Mouse (Mus musculus) MEL (cell line): ENCODE results near the gene Wdr89.
"Not testable (repeated sequence)": the region's sequence is repeated elsewhere in the genome, so short reads cannot be mapped to it uniquely, and the experiment has no call there.

Experiments
- EP300 ChIP-seq, 2 experiments: IDR thresholded peaks; 2 replicates each; pipeline ENCODE4 v1.6.1; 2011; ENCODE audit warnings: improper control_type of control experiment in 2 of 2, low read length in 2 of 2, low read depth in 1 of 2, mild to moderate bottlenecking in 1 of 2
- POLR2A ChIP-seq, 2 experiments: IDR thresholded peaks; 2 replicates each; pipeline ENCODE4 v1.6.1; 2011 to 2012; ENCODE audit warnings: low read length in 2 of 2, mild to moderate bottlenecking in 2 of 2, control low read depth in 1 of 2, improper control_type of control experiment in 1 of 2, low read depth in 1 of 2, moderate library complexity in 1 of 2; ENCODE audit not compliant: control insufficient read depth in 1 of 2, insufficient read depth in 1 of 2, poor library complexity in 1 of 2
- POLR2AphosphoS2 ChIP-seq: IDR thresholded peaks from 2 replicates; pipeline ENCODE4 v1.6.1; 2011; ENCODE audit warnings: low read length, improper control_type of control experiment
- RCOR1 ChIP-seq: IDR thresholded peaks from 2 replicates; pipeline ENCODE4 v1.6.1; 2012; ENCODE audit warnings: low read depth, mild to moderate bottlenecking, inconsistent platforms, low read length, improper control_type of control experiment
- USF1 ChIP-seq: IDR thresholded peaks from 2 replicates; pipeline ENCODE4 v1.6.1; 2014; ENCODE audit warnings: low read depth, mild to moderate bottlenecking, inconsistent platforms, low read length, improper control_type of control experiment, moderate library complexity
- ZKSCAN1 ChIP-seq: IDR thresholded peaks from 2 replicates; pipeline ENCODE4 v1.6.1; 2012; ENCODE audit warnings: low read depth, mild to moderate bottlenecking, inconsistent platforms, low read length, improper control_type of control experiment, moderate library complexity

DNA sequence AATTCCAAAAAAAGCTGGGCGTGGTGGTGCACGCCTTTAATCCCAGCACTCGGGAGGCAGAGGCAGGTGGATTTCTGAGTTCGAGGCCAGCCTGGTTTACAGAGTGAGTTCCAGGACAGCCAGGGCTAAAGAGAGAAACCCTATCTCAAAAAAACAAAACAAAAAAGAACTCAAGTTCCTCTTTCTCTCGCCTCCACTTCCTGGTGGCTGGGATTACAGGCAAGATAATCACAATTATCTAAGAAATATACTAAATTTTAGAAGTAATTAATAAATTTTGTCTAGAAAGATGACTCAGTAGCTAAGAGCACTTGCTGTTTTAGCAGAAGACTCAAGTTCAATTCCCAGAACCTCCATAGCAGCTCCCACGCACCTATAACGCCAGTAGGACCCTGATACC lies 43.6 kb upstream of the Wdr89 start:
- not testable (repeated sequence) for TF ChIP-seq POLR2A (IDR thresholded peaks at IDR 0.05; ENCODE audit: control insufficient read depth in 1 of 2, insufficient read depth in 1 of 2, low read depth in 1 of 2, low read length in 2 of 2, poor library complexity in 1 of 2); ZKSCAN1; POLR2AphosphoS2; USF1
- TF ChIP-seq EP300 (IDR thresholded peaks at IDR 0.05; ENCODE audit: low read depth in 1 of 2, low read length in 2 of 2) = peak; percentile 77 to 85
- TF ChIP-seq RCOR1 = peak; percentile 85
